Mouse (Mus musculus) monocyte, adult 2 months (primary cell): Measurements from ENCODE around the gene Rps24.
"Not testable (repeated sequence)": the region's sequence is repeated elsewhere in the genome, so short reads cannot be mapped to it uniquely, and the experiment has no call there.

ENCODE experiments used
- DNase-seq, 2 experiments: peaks; one replicate each; pipeline ENCODE4 v3.0.0; 2022; ENCODE audit warnings: low spot score in 2 of 2, low read depth in 1 of 2

Rps24 gene

GRCm38 (mm10) chr14:24486773-24487227, at the start of gene Rps24, which contains the start of gene Polr3a:
Gene Rps24 (plus strand): TSS chr14:24487125.
Gene Polr3a (minus strand): TSS chr14:24487058.
- peak; percentile 58 to 79 for DNase-seq

DNA sequence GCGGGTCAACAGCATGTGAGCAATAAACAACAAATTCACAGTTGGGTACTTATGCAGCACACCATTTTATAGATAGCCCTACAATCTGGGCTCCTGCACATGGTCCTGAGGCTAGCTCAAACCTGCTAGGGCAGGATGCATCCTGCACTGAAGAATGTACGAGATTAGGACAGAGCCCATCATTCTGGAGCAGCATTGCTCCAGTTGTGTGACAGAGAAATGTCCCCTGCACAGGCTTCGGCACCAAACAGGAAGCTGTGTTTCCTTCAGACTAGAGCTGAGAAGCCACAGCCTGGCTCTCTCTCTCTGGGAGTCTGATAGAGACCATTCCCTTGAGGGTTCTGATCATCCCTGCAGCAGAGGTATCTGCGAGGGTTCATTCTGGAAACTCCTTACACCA, 43.4 kb upstream of the Rps24 start:
- DNase-seq: not testable (repeated sequence)

DNA sequence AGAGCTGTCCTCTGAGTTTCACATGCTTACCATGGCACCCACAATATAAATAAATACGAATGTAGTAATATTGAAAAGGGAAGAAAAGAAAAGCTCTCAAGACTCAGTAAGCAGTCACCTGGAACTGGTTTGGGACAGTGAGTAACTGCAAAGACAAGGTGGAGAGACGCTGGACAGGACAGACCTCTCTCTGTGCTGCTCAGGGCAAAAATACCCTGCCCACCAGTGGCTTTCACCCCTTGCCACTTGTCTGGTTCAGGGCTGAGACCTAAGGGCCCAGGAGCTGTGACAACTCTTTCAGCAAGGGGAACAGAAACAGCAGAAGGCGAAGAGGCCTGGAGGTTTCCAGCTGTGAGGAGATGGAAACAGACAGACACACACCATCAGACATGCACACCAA, 28.7 kb upstream of the Rps24 start:
- DNase-seq: no peak

GRCm38 (mm10) chr14:24468806-24469205, 18.1 kb upstream of the Rps24 start:
- DNase-seq: no peak

DNA sequence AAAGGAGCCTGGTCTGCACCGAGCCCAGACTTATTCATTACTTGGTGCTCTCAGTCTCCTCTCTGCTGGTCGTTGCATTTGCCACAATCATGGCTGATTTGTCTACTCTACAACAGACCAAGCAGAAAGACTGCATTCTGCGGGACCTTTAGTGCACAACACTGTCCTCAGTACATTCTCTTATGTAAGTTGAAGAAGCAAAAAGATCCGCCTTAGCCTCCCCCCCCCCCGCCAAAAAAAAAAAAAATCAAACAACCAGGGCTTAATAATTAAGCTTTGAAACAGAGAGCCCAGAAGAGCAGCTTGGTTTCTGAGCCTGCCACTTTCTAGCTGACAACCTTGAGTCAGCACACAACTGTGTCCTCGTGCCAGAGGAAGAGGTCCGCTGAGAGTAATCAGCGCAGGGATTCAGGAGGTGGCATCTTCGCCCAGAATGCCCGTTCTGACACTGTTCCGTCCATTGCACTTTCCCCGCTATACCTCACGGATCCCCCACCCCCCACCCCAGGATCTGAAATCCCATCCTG, 621 bp upstream of the Rps24 start:
- no peak for DNase-seq

DNA sequence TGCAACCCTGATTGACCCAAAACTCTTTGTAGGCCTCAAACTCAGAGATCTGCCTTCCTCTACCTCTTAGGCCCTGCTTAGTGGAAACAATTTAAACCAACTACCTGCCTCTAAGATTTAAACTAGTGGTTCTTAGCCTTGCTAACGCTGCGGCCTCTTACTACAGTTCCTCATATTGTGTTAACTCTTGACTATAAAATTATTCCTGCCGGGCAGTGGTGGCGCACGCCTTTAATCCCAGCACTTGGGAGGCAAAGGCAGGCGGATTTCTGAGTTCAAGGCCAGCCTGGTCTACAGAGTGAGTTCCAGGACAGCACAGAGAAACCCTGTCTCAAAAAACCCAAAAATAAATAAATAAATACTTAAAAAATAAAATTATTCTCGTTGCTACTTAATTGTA, 2.8 kb downstream of the Rps24 start:
- DNase-seq: not testable (repeated sequence)

- peak; percentile 83 to 93 for DNase-seq
Observed at GRCm38 (mm10) chr14:24490468-24491265, 3.7 kb downstream of the Rps24 start.

DNA sequence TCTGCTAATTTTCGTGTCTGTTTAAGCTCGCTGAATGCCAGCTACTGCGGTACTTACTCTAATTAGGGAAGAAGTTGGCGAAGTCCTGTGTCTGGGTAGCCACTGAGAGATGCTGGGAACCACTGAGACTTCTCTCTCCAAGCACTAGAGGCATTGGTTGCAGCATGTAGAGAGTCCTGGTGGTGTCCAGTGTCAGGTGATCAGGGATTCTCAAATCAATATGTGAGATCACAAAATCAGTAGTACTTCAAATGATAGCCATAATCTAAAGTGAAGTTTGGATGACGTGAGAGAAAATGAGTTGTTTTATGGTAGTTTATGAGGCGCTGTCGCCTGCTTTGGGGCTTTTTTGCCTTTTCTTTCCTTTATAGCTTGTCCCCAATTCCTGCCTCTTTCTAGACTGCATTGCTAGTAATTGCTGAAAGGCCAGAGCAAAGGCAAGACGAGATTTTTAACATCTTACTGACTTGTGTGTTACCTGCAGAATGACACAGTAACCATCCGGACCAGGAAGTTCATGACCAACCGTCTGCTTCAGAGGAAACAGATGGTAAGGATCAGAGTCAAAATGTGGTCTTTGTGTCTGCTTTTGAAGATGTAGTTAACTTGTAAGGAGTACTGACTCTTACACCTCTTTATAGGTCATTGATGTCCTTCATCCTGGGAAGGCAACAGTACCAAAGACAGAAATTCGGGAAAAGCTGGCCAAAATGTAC, 4.5 kb downstream of the Rps24 start:
- no peak for DNase-seq

DNA sequence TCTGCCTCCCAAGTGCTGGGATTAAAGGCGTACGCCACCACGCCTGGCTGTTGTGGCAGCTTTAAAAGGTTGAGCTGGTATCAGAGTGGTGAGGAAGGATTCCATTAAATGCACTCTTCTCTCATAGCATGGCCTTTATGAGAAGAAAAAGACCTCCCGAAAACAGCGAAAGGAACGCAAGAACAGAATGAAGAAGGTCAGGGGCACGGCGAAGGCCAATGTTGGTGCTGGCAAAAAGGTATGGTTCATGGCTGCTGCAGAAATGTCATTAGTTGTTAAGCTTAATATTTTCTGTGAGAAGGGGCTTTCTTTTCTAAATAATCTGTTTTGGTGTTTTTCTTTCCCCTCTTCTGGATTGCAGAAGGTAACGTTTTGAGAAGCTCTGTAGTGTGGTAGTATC, 6.3 kb downstream of the Rps24 start:
- no peak for DNase-seq

GRCm38 (mm10) chr14:24496507-24496906, 9.6 kb downstream of the Rps24 start:
- no peak for DNase-seq

DNA sequence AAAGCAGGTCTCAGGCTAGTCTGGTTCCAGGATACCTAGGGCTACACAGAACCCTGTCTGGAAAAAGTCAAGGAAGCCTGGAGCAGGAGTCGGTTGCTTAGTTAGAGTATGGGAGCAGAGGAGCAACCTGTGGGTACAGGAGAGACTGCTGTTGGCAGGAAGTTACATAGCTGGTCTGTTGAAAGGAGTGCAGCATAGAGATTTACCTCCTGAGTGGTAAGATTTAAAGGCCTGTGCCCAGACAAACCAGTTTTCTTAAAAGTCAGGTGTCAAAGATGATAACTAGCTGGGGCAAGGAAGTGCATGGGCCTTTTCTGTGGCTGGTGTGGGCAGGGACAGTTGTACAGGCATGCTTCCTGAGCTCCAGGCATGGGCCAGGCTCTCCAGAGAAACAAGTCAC, 10.5 kb downstream of the Rps24 start:
- no peak for DNase-seq

GRCm38 (mm10) chr14:24498561-24499255, 11.8 kb downstream of the Rps24 start:
- DNase-seq: no peak

DNA sequence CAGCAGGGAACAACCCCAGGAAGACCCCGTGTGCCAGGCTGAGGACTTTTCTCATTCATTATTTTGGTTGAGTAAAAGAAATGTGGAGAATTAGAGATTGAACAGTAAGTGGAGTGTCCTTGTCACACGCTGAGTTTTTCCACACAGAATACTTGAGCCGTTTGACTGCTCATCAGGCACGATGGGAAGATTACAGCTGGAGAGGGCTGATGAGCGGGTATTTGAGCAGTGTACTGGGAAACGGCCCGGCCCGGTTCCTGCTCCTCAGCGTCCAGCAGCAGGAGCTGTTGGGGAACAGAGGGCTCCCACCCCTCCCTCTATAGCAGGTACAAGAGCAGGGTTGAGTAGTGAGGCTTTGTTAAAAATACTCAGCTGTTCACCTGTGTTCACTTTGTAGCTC, 12.6 kb downstream of the Rps24 start:
- no peak for DNase-seq

DNA sequence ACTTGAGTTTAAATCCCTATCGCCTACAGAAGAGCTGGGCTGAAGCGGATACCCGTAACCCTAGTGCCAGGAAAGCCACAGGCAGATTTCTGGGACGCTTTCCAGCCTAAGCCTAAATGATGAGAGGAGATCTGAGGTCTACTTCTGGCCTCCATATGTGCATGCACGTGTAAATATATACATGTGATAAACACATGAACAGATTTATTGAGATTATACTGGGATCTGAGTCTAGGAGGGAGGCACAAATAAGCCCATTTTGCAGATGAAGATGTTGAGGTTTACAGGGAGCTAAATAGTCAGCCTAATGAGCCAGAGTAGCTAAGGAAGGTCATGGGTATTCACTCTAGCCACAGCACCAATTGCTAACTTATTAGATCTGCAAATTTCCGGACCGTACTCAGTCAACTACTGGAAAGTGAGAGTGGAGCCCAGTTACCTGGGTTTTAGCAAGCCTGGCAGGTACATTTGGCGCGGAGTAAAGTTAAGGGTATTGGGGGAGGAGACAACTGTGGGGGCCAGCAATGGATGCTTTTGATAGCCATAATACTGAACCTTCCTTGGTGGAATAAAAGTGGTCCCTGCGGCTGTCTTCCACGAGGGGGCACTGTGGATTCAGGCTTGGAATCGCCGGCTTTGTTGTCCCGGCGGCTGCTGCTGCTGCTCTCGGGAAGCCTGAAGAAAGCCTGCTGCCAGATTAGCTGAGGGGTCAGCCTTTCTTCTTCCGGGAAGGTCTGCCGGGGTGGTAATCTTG, 13.3 kb downstream of the Rps24 start:
- DNase-seq: no peak

DNA sequence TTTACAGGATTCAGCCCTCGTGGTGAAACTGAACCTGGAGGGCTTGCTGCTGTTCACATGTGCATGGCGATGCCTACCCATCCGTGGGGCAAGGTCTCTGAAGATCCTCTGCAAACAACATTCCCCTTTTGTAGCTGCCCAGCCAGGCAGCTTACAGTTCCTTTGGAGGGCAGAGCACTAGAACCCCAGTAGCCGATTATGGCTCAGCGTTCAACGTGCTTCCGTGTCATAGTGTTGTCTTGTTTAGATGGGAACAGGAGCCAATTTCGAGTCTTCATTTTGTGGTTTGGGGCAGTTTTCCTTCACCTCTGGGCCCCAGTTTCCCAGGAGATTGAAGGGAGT, 13.9 kb downstream of the Rps24 start:
- DNase-seq: no peak

DNA sequence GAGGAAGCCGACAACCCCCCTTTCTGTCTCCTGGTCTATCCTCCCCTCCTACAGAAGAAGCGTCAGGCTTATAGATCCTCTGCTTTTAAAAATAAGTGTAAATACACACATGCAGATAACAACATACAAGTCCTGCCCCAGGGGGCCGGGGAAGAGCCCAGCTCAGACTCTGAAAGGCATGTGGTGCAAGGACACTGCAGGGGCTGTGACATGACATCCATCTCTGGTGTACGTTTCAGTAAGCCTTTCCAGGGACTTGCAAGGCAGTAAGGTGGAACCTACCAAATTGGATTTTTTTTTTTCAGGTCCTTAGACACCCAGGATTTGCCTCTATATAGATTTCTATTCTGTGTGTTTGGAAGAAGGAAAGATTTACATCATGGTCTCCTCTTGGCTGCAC, 14.3 kb downstream of the Rps24 start:
- DNase-seq: no peak

DNA sequence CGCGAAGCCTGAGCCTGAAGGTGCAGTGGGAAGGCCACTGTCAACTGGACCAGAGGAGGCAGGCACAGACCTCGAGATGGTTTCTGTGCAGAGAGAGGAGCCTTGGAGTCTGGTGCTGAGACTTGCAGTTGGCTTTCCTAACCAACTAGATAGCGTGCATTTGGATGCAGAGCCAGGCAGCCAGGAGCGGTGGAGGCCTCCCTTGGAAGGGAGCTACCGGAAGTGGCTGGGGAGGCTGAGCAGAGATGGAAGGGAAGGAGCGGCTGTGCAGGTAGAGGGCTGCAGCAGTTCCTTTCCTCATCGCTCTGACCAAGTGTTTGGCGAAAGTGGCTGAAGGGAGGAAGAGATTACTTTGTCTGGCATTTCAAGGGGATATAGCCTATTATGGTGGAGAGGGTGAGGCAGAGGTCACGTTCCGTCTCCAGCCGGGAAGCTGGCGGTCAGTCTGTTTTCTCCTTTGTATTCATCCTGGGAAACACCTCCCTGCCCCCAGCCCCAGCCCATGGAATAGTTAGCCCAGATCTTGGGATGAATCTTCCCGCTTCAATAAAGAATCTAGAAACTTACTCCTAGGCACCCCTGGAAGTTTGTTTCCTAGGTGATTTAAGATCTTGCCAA, 20.6 kb downstream of the Rps24 start:
- no peak for DNase-seq

- DNase-seq: no peak
Observed at GRCm38 (mm10) chr14:24508070-24508773, 21.3 kb downstream of the Rps24 start.

GRCm38 (mm10) chr14:24509557-24509956, 22.6 kb downstream of the Rps24 start:
- DNase-seq: no peak

GRCm38 (mm10) chr14:24510218-24510617, 23.3 kb downstream of the Rps24 start:
- DNase-seq: no peak
